Mouse (Mus musculus): Measurements from ENCODE around the gene Pigp.

- TF ChIP-seq CTCF (IDR thresholded peaks at IDR 0.05; ENCODE audit: low read depth, low read length) (no peak), POLR2A (IDR thresholded peaks at IDR 0.05; ENCODE audit: borderline replicate concordance, low read depth, low read length) (no peak)
These were observed 734 bp downstream of the Pigp start for GRCm38 (mm10) chr16:94370915-94371300.

Data from bone marrow macrophage, adult 2 months (primary cell).